4 mouse cellular contexts compared by ENCODE assay signal in the genomic region with DNA sequence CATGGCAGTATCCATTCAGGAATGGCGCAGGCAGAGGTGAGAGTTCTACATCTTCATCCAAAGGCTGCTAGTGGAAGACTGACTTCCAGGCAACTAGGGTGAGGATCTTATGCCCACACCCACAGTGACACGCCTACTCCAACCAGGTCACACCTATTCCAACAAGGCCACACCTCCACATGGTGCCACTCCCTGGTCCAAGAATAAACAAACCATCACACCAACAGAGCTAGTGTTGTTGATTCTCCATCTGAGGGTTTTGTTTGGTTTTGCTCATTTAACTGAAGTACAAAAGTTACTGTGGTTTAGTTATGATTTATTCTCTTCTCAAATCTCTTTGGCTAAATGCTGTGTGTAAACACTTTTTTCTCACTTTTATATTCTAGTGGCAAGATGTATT. TPM values are rescaled to one million over a fixed set of nuclear protein-coding genes. Genes with fewer than 3 reads are reported as not detected.
DNase-seq lines count a peak whose midpoint lies in the region; ATAC-seq and TF ChIP-seq lines count a peak whose summit lies in the region.
"Not testable (repeated sequence)": the region's sequence is repeated elsewhere in the genome, so short reads cannot be mapped to it uniquely, and the experiment has no call there.

No protein-coding gene starts in this region.

- not testable (repeated sequence) for DNase-seq in liver, embryonic 14.5 days (ENCODE audit: low read depth in 3 of 3, low spot score in 3 of 3)

- H3K4me3 ChIP-seq in erythroblast, embryonic 14.5 days (replicated peaks) = peak overlapping the region; percentile 40
- H3K4me3 ChIP-seq in liver, embryonic 12.5 days; liver, embryonic 14.5 days (ENCODE audit: insufficient read depth in 1 of 2, low read depth in 2 of 2, low read length in 2 of 2): not testable (repeated sequence)
- peak overlapping the region; percentile 22; the same call in 1 of the 2 replicates for H3K4me3 ChIP-seq in liver, embryonic 16.5 days (ENCODE audit: low read depth, low read length)

- not testable (repeated sequence) for H3K4me2 ChIP-seq in liver, embryonic 12.5 days; liver, embryonic 14.5 days (ENCODE audit: low read depth)
- peak overlapping the region; percentile 27; the same call in 1 of the 2 replicates for H3K4me2 ChIP-seq in liver, embryonic 16.5 days (ENCODE audit: low read depth, low read length)

- H3K4me1 ChIP-seq in erythroblast, embryonic 14.5 days (ENCODE audit: control insufficient read depth) = peaks cover 13% of the 10 kb centered on the region
- not testable (repeated sequence) for H3K4me1 ChIP-seq in liver, embryonic 12.5 days; liver, embryonic 14.5 days (replicated peaks; ENCODE audit: control insufficient read depth in 2 of 2, insufficient read depth in 2 of 2, low read length in 1 of 2); liver, embryonic 16.5 days (ENCODE audit: control insufficient read depth, low read depth, low read length)

- not testable (repeated sequence) for H3K9me3 ChIP-seq in erythroblast, embryonic 14.5 days (ENCODE audit: control insufficient read depth, low read length); liver, embryonic 12.5 days (replicated peaks); liver, embryonic 14.5 days (ENCODE audit: control insufficient read depth, low read length); liver, embryonic 16.5 days (replicated peaks; ENCODE audit: control insufficient read depth, low read length)

- H3K36me3 ChIP-seq in erythroblast, embryonic 14.5 days (ENCODE audit: control insufficient read depth) = peaks cover 49% of the 10 kb centered on the region
- H3K36me3 ChIP-seq in liver, embryonic 12.5 days = peaks cover 55% of the 10 kb centered on the region
- H3K36me3 ChIP-seq in liver, embryonic 14.5 days (replicated peaks; ENCODE audit: control insufficient read depth, insufficient read depth, low read depth) = peaks cover 11% of the 10 kb centered on the region
- not testable (repeated sequence) for H3K36me3 ChIP-seq in liver, embryonic 16.5 days (ENCODE audit: control insufficient read depth, insufficient read depth)

- 67% methylated on average over 2 of the region's 2 CpGs for WGBS in liver, embryonic 12.5 days (ENCODE audit: insufficient replicate concordance)
- WGBS in liver, embryonic 14.5 days (ENCODE audit: insufficient replicate concordance) = 68% methylated on average over 2 of the region's 2 CpGs
- WGBS in liver, embryonic 16.5 days (ENCODE audit: insufficient replicate concordance) = 78% methylated on average over 2 of the region's 2 CpGs

- not testable (repeated sequence) for H3K27me3 ChIP-seq in erythroblast, embryonic 14.5 days (ENCODE audit: control insufficient read depth); liver, embryonic 12.5 days (replicated peaks); liver, embryonic 14.5 days (ENCODE audit: control insufficient read depth, insufficient read depth, low read length); liver, embryonic 16.5 days (ENCODE audit: control insufficient read depth, insufficient read depth, low read depth, low read length)

- TF ChIP-seq EP300 in liver, embryonic 14.5 days (IDR thresholded peaks at IDR 0.05; ENCODE audit: low read depth) = not testable (repeated sequence)

- not testable (repeated sequence) for H3K27ac ChIP-seq in liver, embryonic 12.5 days; liver, embryonic 14.5 days; liver, embryonic 16.5 days (ENCODE audit: low read length)

- not testable (repeated sequence) for H3K9ac ChIP-seq in liver, embryonic 12.5 days; liver, embryonic 14.5 days (replicated peaks); liver, embryonic 16.5 days (ENCODE audit: low read depth, low read length)

- not testable (repeated sequence) for TF ChIP-seq CTCF in liver, embryonic 14.5 days (IDR thresholded peaks at IDR 0.05; ENCODE audit: low read depth)

- peak; percentile 61; the same call in 1 of the 2 replicates for ATAC-seq in liver, embryonic 12.5 days
- ATAC-seq in liver, embryonic 14.5 days (ENCODE audit: insufficient read depth) = peak; percentile 67; the same call in 1 of the 2 replicates
- peak; percentile 79 for ATAC-seq in liver, embryonic 16.5 days (ENCODE audit: low read depth)

RNA-seq across cellular contexts. Expression of a gene that starts 56.7 kb away (rescaled TPM):
- polyA plus RNA-seq in erythroblast, embryonic 14.5 days (2012) = 0.01 TPM in 2 replicates
- 10.1 and 10.5 TPM in 2 replicates for polyA plus RNA-seq in liver, embryonic 12.5 days (2016; fragmentation: Nextera tagmentation; extraction: Ambion mirVana)
- polyA plus RNA-seq in liver, embryonic 14.5 days (2012; rRNA removed) = 1.9 and 2.6 TPM in 2 replicates
- 4.2 and 4.3 TPM in 2 replicates for polyA plus RNA-seq in liver, embryonic 14.5 days (2014; fragmentation: Nextera tagmentation; extraction: Ambion mirVana)
- polyA plus RNA-seq in liver, embryonic 16.5 days (2015; fragmentation: Nextera tagmentation; extraction: Ambion mirVana) = 4.3 and 4.5 TPM in 2 replicates
